Mouse (Mus musculus): ENCODE data around the gene Dctn5. TPM values are rescaled to one million over a fixed set of nuclear protein-coding genes. Genes with fewer than 3 reads are reported as not detected.

Gene Dctn5
- polyA plus RNA-seq, 1 experiment from 2014 or later, result 116 TPM

- no peaks in the 10 kb centered on the region for H3K27me3 ChIP-seq (ENCODE audit: control insufficient read depth, insufficient read depth, low read depth, low read length)
- ATAC-seq (ENCODE audit: low read depth), result no peak
- H3K9me3 ChIP-seq (ENCODE audit: control insufficient read depth, low read length), result no peaks in the 10 kb centered on the region
- 76% methylated on average over 4 of the region's 4 CpGs for WGBS
- H3K4me2 ChIP-seq (ENCODE audit: low read depth, low read length), result no peak overlapping the region
- H3K27ac ChIP-seq (ENCODE audit: low read length), result no peak overlapping the region
- no peak overlapping the region for H3K9ac ChIP-seq (ENCODE audit: low read length)
- H3K4me1 ChIP-seq (replicated peaks; ENCODE audit: control insufficient read depth, insufficient read depth, low read length), result no peaks in the 10 kb centered on the region
- no peak overlapping the region for H3K4me3 ChIP-seq (ENCODE audit: low read length)
- peaks cover 14% of the 10 kb centered on the region; the same call in 1 of the 2 replicates for H3K36me3 ChIP-seq (ENCODE audit: control insufficient read depth, insufficient read depth, low read length)
Observed at GRCm38 (mm10) chr7:122123518-122123917, 9.3 kb upstream of the Dctn5 start.

- WGBS, result 71% methylated on average over 8 of the region's 8 CpGs
- Histone ChIP-seq H3K4me2 (ENCODE audit: low read depth, low read length) (no peak overlapping the region), H3K27ac (ENCODE audit: low read length) (no peak overlapping the region), H3K4me3 (ENCODE audit: low read length) (no peak overlapping the region), H3K4me1 (replicated peaks; ENCODE audit: control insufficient read depth, insufficient read depth, low read length) (no peaks in the 10 kb centered on the region), H3K9me3 (ENCODE audit: control insufficient read depth, low read length) (no peaks in the 10 kb centered on the region), H3K27me3 (ENCODE audit: control insufficient read depth, insufficient read depth, low read depth, low read length) (no peaks in the 10 kb centered on the region), H3K9ac (ENCODE audit: low read length) (no peak overlapping the region), H3K36me3 (ENCODE audit: control insufficient read depth, insufficient read depth, low read length) (peaks cover 13% of the 10 kb centered on the region; the same call in 1 of the 2 replicates)
- no peak for ATAC-seq (ENCODE audit: low read depth)
Observed at GRCm38 (mm10) chr7:122125636-122126035, 7.2 kb upstream of the Dctn5 start.

GRCm38 (mm10) chr7:122126946-122127345, 5.9 kb upstream of the Dctn5 start:
- no peak overlapping the region for H3K4me2 ChIP-seq (ENCODE audit: low read depth, low read length)
- 93% methylated on average over 11 of the region's 11 CpGs for WGBS

GRCm38 (mm10) chr7:122131834-122132233, 1.0 kb upstream of the Dctn5 start:
- peak overlapping the region; percentile 69 for H3K4me2 ChIP-seq (ENCODE audit: low read depth, low read length)
- H3K4me3 ChIP-seq (ENCODE audit: low read length), result peak overlapping the region; percentile 91
- H3K4me1 ChIP-seq (replicated peaks; ENCODE audit: control insufficient read depth, insufficient read depth, low read length), result peaks cover 8% of the 10 kb centered on the region
- H3K36me3 ChIP-seq (ENCODE audit: control insufficient read depth, insufficient read depth, low read length), result peaks cover 23% of the 10 kb centered on the region
- ATAC-seq (ENCODE audit: low read depth), result no peak
- H3K27ac ChIP-seq (ENCODE audit: low read length), result no peak overlapping the region
- H3K9ac ChIP-seq (ENCODE audit: low read length), result peak overlapping the region; percentile 94
- H3K27me3 ChIP-seq (ENCODE audit: control insufficient read depth, insufficient read depth, low read depth, low read length), result no peaks in the 10 kb centered on the region
- no peaks in the 10 kb centered on the region for H3K9me3 ChIP-seq (ENCODE audit: control insufficient read depth, low read length)

More at GRCm38 (mm10) chr7:122126946-122127345, 5.9 kb upstream of the Dctn5 start:
- peaks cover 11% of the 10 kb centered on the region; the same call in 1 of the 2 replicates for H3K36me3 ChIP-seq (ENCODE audit: control insufficient read depth, insufficient read depth, low read length)
- no peaks in the 10 kb centered on the region for H3K9me3 ChIP-seq (ENCODE audit: control insufficient read depth, low read length)
- H3K4me3 ChIP-seq (ENCODE audit: low read length), result no peak overlapping the region
- no peak overlapping the region for H3K9ac ChIP-seq (ENCODE audit: low read length)
- H3K4me1 ChIP-seq (replicated peaks; ENCODE audit: control insufficient read depth, insufficient read depth, low read length), result peaks cover 2% of the 10 kb centered on the region; the same call in 1 of the 2 replicates
- H3K27ac ChIP-seq (ENCODE audit: low read length), result no peak overlapping the region
- ATAC-seq (ENCODE audit: low read depth), result no peak
- no peaks in the 10 kb centered on the region for H3K27me3 ChIP-seq (ENCODE audit: control insufficient read depth, insufficient read depth, low read depth, low read length)

GRCm38 (mm10) chr7:122133338-122133625, 441 bp downstream of the Dctn5 start:
- WGBS, result 11% methylated on average over 8 of the region's 8 CpGs
- peak overlapping the region; percentile 65 for H3K4me2 ChIP-seq (ENCODE audit: low read depth, low read length)
- ATAC-seq (ENCODE audit: low read depth), result no peak
- peaks cover 18% of the 10 kb centered on the region for H3K36me3 ChIP-seq (ENCODE audit: control insufficient read depth, insufficient read depth, low read length)
- H3K4me3 ChIP-seq (ENCODE audit: low read length), result peak overlapping the region; percentile 91
- H3K9me3 ChIP-seq (ENCODE audit: control insufficient read depth, low read length), result no peaks in the 10 kb centered on the region
- no peaks in the 10 kb centered on the region for H3K27me3 ChIP-seq (ENCODE audit: control insufficient read depth, insufficient read depth, low read depth, low read length)
- H3K27ac ChIP-seq (ENCODE audit: low read length), result peak overlapping the region; percentile 42; the same call in 1 of the 2 replicates
- peaks cover 8% of the 10 kb centered on the region for H3K4me1 ChIP-seq (replicated peaks; ENCODE audit: control insufficient read depth, insufficient read depth, low read length)
- peak overlapping the region; percentile 86 for H3K9ac ChIP-seq (ENCODE audit: low read length)

GRCm38 (mm10) chr7:122135070-122135469, 2.2 kb downstream of the Dctn5 start:
- 68% methylated on average over 10 of the region's 10 CpGs for WGBS

GRCm38 (mm10) chr7:122137071-122137470, 4.2 kb downstream of the Dctn5 start:
- Histone ChIP-seq H3K4me1 (replicated peaks; ENCODE audit: control insufficient read depth, insufficient read depth, low read length) (peaks cover 6% of the 10 kb centered on the region), H3K9me3 (ENCODE audit: control insufficient read depth, low read length) (no peaks in the 10 kb centered on the region), H3K36me3 (ENCODE audit: control insufficient read depth, insufficient read depth, low read length) (peaks cover 44% of the 10 kb centered on the region), H3K9ac (ENCODE audit: low read length) (no peak overlapping the region), H3K27me3 (ENCODE audit: control insufficient read depth, insufficient read depth, low read depth, low read length) (no peaks in the 10 kb centered on the region), H3K4me3 (ENCODE audit: low read length) (no peak overlapping the region), H3K4me2 (ENCODE audit: low read depth, low read length) (no peak overlapping the region), H3K27ac (ENCODE audit: low read length) (no peak overlapping the region)
- ATAC-seq (ENCODE audit: low read depth), result no peak

More at GRCm38 (mm10) chr7:122135070-122135469, 2.2 kb downstream of the Dctn5 start:
- H3K9me3 ChIP-seq (ENCODE audit: control insufficient read depth, low read length), result no peaks in the 10 kb centered on the region
- no peak overlapping the region for H3K27ac ChIP-seq (ENCODE audit: low read length)
- ATAC-seq (ENCODE audit: low read depth), result no peak
- peaks cover 8% of the 10 kb centered on the region for H3K4me1 ChIP-seq (replicated peaks; ENCODE audit: control insufficient read depth, insufficient read depth, low read length)
- H3K4me3 ChIP-seq (ENCODE audit: low read length), result no peak overlapping the region
- H3K27me3 ChIP-seq (ENCODE audit: control insufficient read depth, insufficient read depth, low read depth, low read length), result no peaks in the 10 kb centered on the region
- peaks cover 35% of the 10 kb centered on the region for H3K36me3 ChIP-seq (ENCODE audit: control insufficient read depth, insufficient read depth, low read length)
- no peak overlapping the region for H3K9ac ChIP-seq (ENCODE audit: low read length)
- no peak overlapping the region for H3K4me2 ChIP-seq (ENCODE audit: low read depth, low read length)

GRCm38 (mm10) chr7:122138190-122138589, 5.3 kb downstream of the Dctn5 start:
- peaks cover 47% of the 10 kb centered on the region for H3K36me3 ChIP-seq (ENCODE audit: control insufficient read depth, insufficient read depth, low read length)
- no peak for ATAC-seq (ENCODE audit: low read depth)
- no peak overlapping the region for H3K9ac ChIP-seq (ENCODE audit: low read length)
- 87% methylated on average over 5 of the region's 5 CpGs for WGBS
- no peaks in the 10 kb centered on the region for H3K27me3 ChIP-seq (ENCODE audit: control insufficient read depth, insufficient read depth, low read depth, low read length)
- no peaks in the 10 kb centered on the region for H3K9me3 ChIP-seq (ENCODE audit: control insufficient read depth, low read length)
- H3K4me1 ChIP-seq (replicated peaks; ENCODE audit: control insufficient read depth, insufficient read depth, low read length), result peaks cover 6% of the 10 kb centered on the region
- no peak overlapping the region for H3K4me3 ChIP-seq (ENCODE audit: low read length)
- no peak overlapping the region for H3K27ac ChIP-seq (ENCODE audit: low read length)
- H3K4me2 ChIP-seq (ENCODE audit: low read depth, low read length), result no peak overlapping the region

GRCm38 (mm10) chr7:122140991-122141390, 8.2 kb downstream of the Dctn5 start:
- Histone ChIP-seq H3K9me3 (ENCODE audit: control insufficient read depth, low read length) (no peaks in the 10 kb centered on the region), H3K27ac (ENCODE audit: low read length) (no peak overlapping the region), H3K4me3 (ENCODE audit: low read length) (no peak overlapping the region), H3K4me2 (ENCODE audit: low read depth, low read length) (no peak overlapping the region), H3K4me1 (replicated peaks; ENCODE audit: control insufficient read depth, insufficient read depth, low read length) (no peaks in the 10 kb centered on the region), H3K27me3 (ENCODE audit: control insufficient read depth, insufficient read depth, low read depth, low read length) (no peaks in the 10 kb centered on the region), H3K9ac (ENCODE audit: low read length) (no peak overlapping the region), H3K36me3 (ENCODE audit: control insufficient read depth, insufficient read depth, low read length) (peaks cover 58% of the 10 kb centered on the region)
- no peak for ATAC-seq (ENCODE audit: low read depth)

GRCm38 (mm10) chr7:122152473-122152872, 19.6 kb downstream of the Dctn5 start:
- WGBS, result 66% methylated on average over 4 of the region's 4 CpGs
- ATAC-seq (ENCODE audit: low read depth), result no peak
- H3K9me3 ChIP-seq (ENCODE audit: control insufficient read depth, low read length), result no peaks in the 10 kb centered on the region

More at GRCm38 (mm10) chr7:122152473-122152872, 19.6 kb downstream of the Dctn5 start:
- peaks cover 20% of the 10 kb centered on the region for H3K36me3 ChIP-seq (ENCODE audit: control insufficient read depth, insufficient read depth, low read length)
- no peaks in the 10 kb centered on the region for H3K27me3 ChIP-seq (ENCODE audit: control insufficient read depth, insufficient read depth, low read depth, low read length)
- H3K4me1 ChIP-seq (replicated peaks; ENCODE audit: control insufficient read depth, insufficient read depth, low read length), result peaks cover under 1% of the 10 kb centered on the region; the same call in 1 of the 2 replicates
- H3K27ac ChIP-seq (ENCODE audit: low read length), result no peak overlapping the region
- H3K4me3 ChIP-seq (ENCODE audit: low read length), result no peak overlapping the region
- H3K4me2 ChIP-seq (ENCODE audit: low read depth, low read length), result no peak overlapping the region
- H3K9ac ChIP-seq (ENCODE audit: low read length), result no peak overlapping the region
